Mouse (Mus musculus) liver, postnatal 0 days (tissue): Measurements from ENCODE around the gene Foxe3.

ENCODE experiments used
- CTCF ChIP-seq: sonication (generic); IDR thresholded peaks from 2 replicates; pipeline ENCODE4 v1.5.1; 2016; ENCODE audit warnings: antibody characterized with exemption, low read depth
- EP300 ChIP-seq: IDR thresholded peaks from 2 replicates; pipeline ENCODE4 v1.6.1; 2016; ENCODE audit warnings: antibody characterized with exemption, low read depth, mild to moderate bottlenecking

DNA sequence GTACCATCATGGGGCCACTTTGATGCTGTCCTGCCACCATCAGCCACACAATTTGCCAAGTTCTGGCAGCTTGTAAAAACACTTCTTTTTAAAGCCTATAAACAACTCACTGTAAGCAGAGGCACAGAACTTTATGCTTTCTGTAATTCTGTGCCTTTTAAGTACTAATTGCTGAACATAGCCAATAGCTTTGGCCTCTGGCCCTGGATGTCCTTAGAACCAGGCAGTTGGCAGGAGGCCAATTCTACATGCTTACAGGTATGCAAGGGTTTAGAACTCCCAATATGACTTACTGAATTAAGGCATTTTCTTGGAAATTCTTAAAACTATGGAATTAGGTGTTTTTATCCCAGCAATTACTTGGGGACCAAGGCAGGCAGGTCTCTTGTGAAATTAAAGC is 31.6 kb upstream of the Foxe3 start:
- TF ChIP-seq CTCF (no peak), EP300 (no peak)
